Mouse (Mus musculus) heart, adult 2 months (tissue): Measurements from ENCODE around the gene Rassf8. TPM values are rescaled to one million over a fixed set of nuclear protein-coding genes. Genes with fewer than 3 reads are reported as not detected.

Source experiments
- DNase-seq, 2 experiments: peaks; one replicate each; pipeline ENCODE4 v3.0.0; 2021
- H3K27ac ChIP-seq: fragments of 200-600 bp; 2 replicates; pipeline ENCODE4 v1.8.1; 2022
- H3K27me3 ChIP-seq: fragments of 200-500 bp; 2 replicates; pipeline ENCODE4 v1.6.1; 2012; ENCODE audit warnings: mild to moderate bottlenecking, low read length, inconsistent platforms, mixed read lengths; ENCODE audit not compliant: control insufficient read depth, insufficient read depth
- H3K36me3 ChIP-seq: fragments of 200-500 bp; 2 replicates; pipeline ENCODE4 v1.6.1; 2012; ENCODE audit warnings: low read length, inconsistent platforms; ENCODE audit not compliant: control insufficient read depth, insufficient read depth
- H3K4me1 ChIP-seq: fragments of 200-500 bp; 2 replicates; pipeline ENCODE4 v1.6.1; 2011; ENCODE audit warnings: low read length; ENCODE audit not compliant: control insufficient read depth, insufficient read depth
- H3K4me3 ChIP-seq: fragments of 200-600 bp; 2 replicates; pipeline ENCODE4 v1.8.1; 2022
- H3K79me2 ChIP-seq: fragments of 200-500 bp; replicated peaks from 2 replicates; pipeline ENCODE4 v1.6.1; 2012; ENCODE audit warnings: mild to moderate bottlenecking, inconsistent platforms, low read length, moderate library complexity, mixed read lengths; ENCODE audit not compliant: control insufficient read depth, insufficient read depth
- H3K9ac ChIP-seq: fragments of 200-500 bp; 2 replicates; pipeline ENCODE4 v1.6.1; 2012; ENCODE audit warnings: low read depth, mild to moderate bottlenecking, control low read depth, inconsistent platforms, low read length, mixed read lengths
- CTCF ChIP-seq: fragments of 200-600 bp; IDR thresholded peaks from 2 replicates; pipeline ENCODE4 v1.8.1; 2022; ENCODE audit warnings: antibody characterized with exemption, mild to moderate bottlenecking, moderate library complexity
- EP300 ChIP-seq: fragments of 200-500 bp; IDR thresholded peaks from 2 replicates; pipeline ENCODE4 v1.6.1; 2011; ENCODE audit warnings: low read depth, low read length, control low read depth; ENCODE audit not compliant: insufficient read depth
- POLR2A ChIP-seq: fragments of 200-500 bp; IDR thresholded peaks from 2 replicates; pipeline ENCODE4 v1.6.1; 2011; ENCODE audit warnings: mild to moderate bottlenecking, low read depth, low read length, control low read depth; ENCODE audit not compliant: insufficient read depth
- WGBS: fragments of 180-500 bp; shearing (Covaris S2); methylation state at CpG from one replicate; pipeline ENCODE4 v1.1.7; 2018; 5-methylcytosine and 5-hydroxymethylcytosine counted together
- intact Hi-C: fragments of 180-260 bp; cut with DNase I; formaldehyde crosslinking; loops from one replicate; pipeline ENCODE4 v1.15.1; 2025
- long read RNA-seq: library from polyadenylated mRNA; stranded (forward); transcript quantifications from one replicate; pipeline ENCODE4 v2.0.0, GENCODE M21; 2021
- polyA plus RNA-seq: library from polyadenylated mRNA; depleted of rRNA; stranded (reverse); fragments of >200 nt; gene quantifications from 2 replicates; pipeline ENCODE4 v1.2.3, GENCODE M21; 2012; rRNA removed
- total RNA-seq, 2 experiments: library from RNA; stranded (reverse); gene quantifications; 2 replicates each; pipeline ENCODE4 v1.2.3; 2021

Gene Rassf8
- total RNA-seq (10 to 100 TPM; 56.9 to 58.2 TPM), polyA plus RNA-seq (18.1 and 36.4 TPM in 2 replicates)
- long read RNA-seq, full-length matches to known transcripts: 5 of 8 reads
- long read RNA-seq, partial matches to known transcripts: 2 of 8 reads
- long read RNA-seq, other reads (novel, unspliced or antisense): 1 of 8 reads

DNA sequence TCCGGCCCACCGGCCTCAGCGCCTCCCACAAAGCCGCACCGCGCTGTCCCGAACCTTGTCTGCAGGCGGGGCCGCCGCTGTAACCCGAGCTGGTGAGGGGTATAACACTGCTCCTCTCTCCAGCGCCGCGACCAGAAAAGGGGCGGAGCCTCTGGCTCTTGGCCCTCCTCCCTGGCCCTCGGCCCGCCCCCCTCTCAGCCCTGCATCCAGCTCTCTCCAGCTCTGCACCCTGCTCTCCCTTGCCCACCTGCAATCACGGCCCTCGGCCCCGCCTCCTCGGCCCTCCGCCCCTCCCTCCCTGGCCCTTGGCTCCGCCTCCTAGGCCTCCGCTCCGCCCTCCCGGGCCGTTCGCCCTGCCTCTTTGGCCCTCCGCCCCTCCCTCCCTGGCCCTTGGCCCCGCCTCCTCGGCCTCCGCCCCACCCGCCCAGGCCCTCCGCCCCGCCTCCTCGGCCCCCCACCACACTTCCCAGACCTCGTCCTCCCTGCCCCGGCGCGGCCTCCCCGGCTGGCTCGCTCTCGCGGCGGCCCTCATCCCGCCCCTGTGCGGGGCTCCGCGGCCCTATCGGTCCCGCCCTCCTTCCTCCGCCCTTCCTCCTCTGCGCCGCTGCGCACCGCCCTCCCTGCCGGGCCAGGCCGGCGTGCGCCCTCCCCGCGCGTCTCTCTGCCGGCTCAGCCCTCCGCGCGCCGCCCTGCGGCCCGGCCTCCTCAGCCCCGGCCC is at the start of gene Rassf8:
TSS of gene Rassf8 (plus strand) at position 617 of the 718 bp plus-strand sequence.
- 0 out of 2 replicates have a peak, but pooled peaks cover 2% of the 10 kb centered on the region for H3K36me3 ChIP-seq
- H3K27ac ChIP-seq: peak within 1 kb of the TSS; percentile 95
- peak; percentile 94 to 95 for DNase-seq
- H3K27me3 ChIP-seq: no peaks in the 10 kb centered on the region
- peaks cover 1% of the 10 kb centered on the region for H3K4me1 ChIP-seq
- TF ChIP-seq POLR2A (peak; percentile 27; the same call in 1 of the 2 replicates), EP300 (0 out of 2 replicates have a peak, but pooled peaks have one; percentile 25), CTCF (peak; percentile 28; the same call in 1 of the 2 replicates)
- H3K9ac ChIP-seq: peak within 1 kb of the TSS; percentile 97
- H3K4me3 ChIP-seq: peak within 1 kb of the TSS; percentile 94
- intact Hi-C loops: loop anchor here (2.0 to 5.0 kb wide), 2 partner anchors 47 to 121 kb away; partner anchors contain the start of gene Bhlhe41
- WGBS: under 1% methylated on average over 55 of the region's 71 CpGs
- peaks cover 2% of the 10 kb centered on the region; the same call in 1 of the 2 replicates for H3K79me2 ChIP-seq

DNA sequence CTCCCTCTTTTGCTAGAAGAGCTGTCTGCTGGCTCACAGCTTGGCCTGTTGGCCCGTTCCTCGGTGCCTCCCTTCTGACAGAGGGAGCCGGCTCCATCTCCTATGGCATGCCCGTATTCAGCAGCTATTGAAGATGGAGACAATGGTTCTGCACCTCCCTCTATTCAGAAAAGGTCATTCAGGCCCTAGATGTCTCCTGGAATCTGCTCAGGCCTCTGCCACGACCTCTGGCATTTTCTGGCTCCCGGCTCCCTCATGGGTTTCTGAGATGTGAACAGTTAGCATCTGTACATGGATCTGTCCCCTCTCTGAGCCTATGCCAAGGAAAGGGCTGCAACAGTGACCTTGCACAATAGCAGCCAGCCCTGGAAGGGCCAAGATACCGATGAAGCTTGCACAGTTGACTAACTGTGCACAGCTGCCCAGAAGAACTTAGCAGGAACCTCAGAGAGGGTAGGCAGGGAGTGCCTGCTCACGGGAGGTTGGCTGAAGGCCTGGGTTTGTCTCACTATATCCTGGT is 45.5 kb upstream of the Rassf8 start:
- intact Hi-C loops: no loop called here
- H3K4me3 ChIP-seq: no peak overlapping the region
- WGBS: 60% methylated on average over 8 of the region's 8 CpGs

GRCm38 (mm10) chr6:145703667-145704066 is 42.9 kb upstream of the Rassf8 start:
- no peak for DNase-seq
- no peak overlapping the region for H3K4me3 ChIP-seq
- WGBS: 61% methylated on average over 6 of the region's 6 CpGs

More for the DNA sequence above, 45.5 kb upstream of the Rassf8 start:
- no peaks in the 10 kb centered on the region for H3K36me3 ChIP-seq
- H3K27ac ChIP-seq: no peak overlapping the region
- DNase-seq: no peak
- no peaks in the 10 kb centered on the region for H3K4me1 ChIP-seq
- H3K9ac ChIP-seq: no peak overlapping the region
- no peaks in the 10 kb centered on the region for H3K79me2 ChIP-seq
- TF ChIP-seq CTCF (no peak), EP300 (no peak), POLR2A (no peak)
- no peaks in the 10 kb centered on the region for H3K27me3 ChIP-seq

GRCm38 (mm10) chr6:145709956-145710720 is 36.4 kb upstream of the Rassf8 start:
- no peaks in the 10 kb centered on the region for H3K4me1 ChIP-seq
- 76% methylated on average over 18 of the region's 18 CpGs for WGBS
- H3K9ac ChIP-seq: no peak overlapping the region
- no peaks in the 10 kb centered on the region for H3K27me3 ChIP-seq
- H3K36me3 ChIP-seq: no peaks in the 10 kb centered on the region
- intact Hi-C loops: no loop called here
- no peak for TF ChIP-seq CTCF
- no peak for TF ChIP-seq POLR2A
- TF ChIP-seq EP300: no peak
- no peak for DNase-seq
- no peaks in the 10 kb centered on the region for H3K79me2 ChIP-seq
- H3K4me3 ChIP-seq: no peak overlapping the region
- H3K27ac ChIP-seq: no peak overlapping the region

More at GRCm38 (mm10) chr6:145703667-145704066, 42.9 kb upstream of the Rassf8 start:
- Histone ChIP-seq H3K27ac (no peak overlapping the region), H3K36me3 (no peaks in the 10 kb centered on the region), H3K4me1 (no peaks in the 10 kb centered on the region), H3K79me2 (no peaks in the 10 kb centered on the region), H3K27me3 (no peaks in the 10 kb centered on the region), H3K9ac (no peak overlapping the region)
- intact Hi-C loops: no loop called here
- TF ChIP-seq CTCF (no peak), EP300 (no peak), POLR2A (no peak)

- TF ChIP-seq CTCF: 0 out of 2 replicates have a peak, but pooled peaks have one; percentile 2
- no peak for TF ChIP-seq POLR2A
- no peak for TF ChIP-seq EP300
- no peak overlapping the region for H3K4me3 ChIP-seq
These were observed 35.8 kb upstream of the Rassf8 start for GRCm38 (mm10) chr6:145710797-145711196.

More at GRCm38 (mm10) chr6:145710797-145711196, 35.8 kb upstream of the Rassf8 start:
- intact Hi-C loops: no loop called here
- no peaks in the 10 kb centered on the region for H3K4me1 ChIP-seq
- WGBS: 88% methylated on average over 3 of the region's 3 CpGs
- H3K27me3 ChIP-seq: no peaks in the 10 kb centered on the region
- no peak for DNase-seq
- no peak overlapping the region for H3K9ac ChIP-seq
- no peaks in the 10 kb centered on the region for H3K79me2 ChIP-seq
- no peaks in the 10 kb centered on the region for H3K36me3 ChIP-seq
- H3K27ac ChIP-seq: no peak overlapping the region
